In the genomic region with DNA sequence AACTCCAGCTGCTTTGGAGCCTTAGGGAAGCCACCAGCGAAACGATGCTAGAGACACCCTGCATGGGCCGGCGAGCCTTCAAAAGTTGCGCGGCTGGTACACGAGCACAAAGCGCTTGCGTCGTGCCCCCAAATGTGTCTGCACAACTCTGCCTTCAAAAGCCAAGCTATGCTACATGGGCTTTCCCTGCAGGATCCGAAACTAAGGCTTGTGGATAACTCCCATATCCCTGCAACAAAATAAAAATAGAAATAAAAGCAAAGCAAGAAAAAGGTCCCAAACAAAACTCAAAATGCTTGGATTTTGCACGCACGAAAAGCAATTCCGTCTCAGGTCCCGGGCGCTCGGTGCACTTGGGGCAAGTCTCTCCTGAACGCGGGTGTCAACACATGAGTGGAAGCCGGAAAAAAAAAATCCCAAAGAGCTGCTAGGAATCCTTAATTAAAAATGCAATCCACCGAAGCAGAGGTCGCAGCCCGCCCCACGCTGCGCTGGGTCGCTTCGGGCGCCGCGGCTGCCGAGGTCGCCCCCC, we compare ENCODE assay signal across 7 mouse cellular contexts. TPM values are rescaled to one million over a fixed set of nuclear protein-coding genes. Genes with fewer than 3 reads are reported as not detected.
DNase-seq lines count a peak whose midpoint lies in the region; ATAC-seq and TF ChIP-seq lines count a peak whose summit lies in the region.

No protein-coding gene starts in this region.

- H3K27ac ChIP-seq in neural tube, embryonic 11.5 days (ENCODE audit: low read depth, low read length) = peak overlapping the region; percentile 94
- H3K27ac ChIP-seq in embryonic facial prominence, embryonic 14.5 days (replicated peaks; ENCODE audit: low read depth, low read length) = peak overlapping the region; percentile 95
- peak overlapping the region; percentile 98 for H3K27ac ChIP-seq in limb, embryonic 11.5 days (replicated peaks; ENCODE audit: low read depth, low read length)
- H3K27ac ChIP-seq in small intestine, adult 2 months (ENCODE audit: insufficient read depth, low read depth, low read length) = peak overlapping the region; percentile 70

- 0 out of 2 replicates have a peak, but pooled peaks cover 2% of the 10 kb centered on the region for H3K27me3 ChIP-seq in neural tube, embryonic 11.5 days (ENCODE audit: control insufficient read depth, insufficient read depth, low read length)
- no peaks in the 10 kb centered on the region for H3K27me3 ChIP-seq in embryonic facial prominence, embryonic 14.5 days (replicated peaks; ENCODE audit: control insufficient read depth, insufficient read depth, low read length)
- H3K27me3 ChIP-seq in limb, embryonic 11.5 days (ENCODE audit: control insufficient read depth, insufficient read depth, low read length) = no peaks in the 10 kb centered on the region
- no peaks in the 10 kb centered on the region for H3K27me3 ChIP-seq in small intestine, adult 2 months (ENCODE audit: control insufficient read depth, insufficient read depth, low read length)

- no peak for TF ChIP-seq CTCF in small intestine, adult 2 months (IDR thresholded peaks at IDR 0.05; ENCODE audit: extremely low read depth, insufficient read length, insufficient replicate concordance, low read depth, low read length)

- intact Hi-C loops in left cerebral cortex, postnatal 25 days (cut with DNase I) = loop anchor here (2.0 kb wide), 1 partner anchor 63 kb away; no protein-coding TSS in a partner anchor
- intact Hi-C loops in left cerebral cortex, postnatal 10 days (cut with DNase I) = loop anchor here (1.0 to 5.0 kb wide), 2 partner anchors 62 to 66 kb away; no protein-coding TSS in a partner anchor

- ATAC-seq in neural tube, embryonic 11.5 days (ENCODE audit: insufficient read depth, low FRiP score, low TSS enrichment) = no peak
- ATAC-seq in embryonic facial prominence, embryonic 14.5 days (ENCODE audit: low read depth) = no peak
- ATAC-seq in limb, embryonic 11.5 days (ENCODE audit: insufficient number of reproducible peaks, low FRiP score, low TSS enrichment, low read depth) = no peak

- no peak for TF ChIP-seq POLR2A in small intestine, adult 2 months (IDR thresholded peaks at IDR 0.05; ENCODE audit: low read depth, low read length)

- H3K4me1 ChIP-seq in neural tube, embryonic 11.5 days (ENCODE audit: control insufficient read depth, insufficient read depth, low read length) = peaks cover 34% of the 10 kb centered on the region
- H3K4me1 ChIP-seq in embryonic facial prominence, embryonic 14.5 days (ENCODE audit: control insufficient read depth, insufficient read depth, low read length) = peaks cover 23% of the 10 kb centered on the region
- peaks cover 34% of the 10 kb centered on the region for H3K4me1 ChIP-seq in limb, embryonic 11.5 days (ENCODE audit: control insufficient read depth, insufficient read depth, low read length)
- peaks cover 15% of the 10 kb centered on the region for H3K4me1 ChIP-seq in small intestine, adult 2 months (ENCODE audit: control insufficient read depth, insufficient read depth, insufficient read length, low read length)

- H3K4me3 ChIP-seq in neural tube, embryonic 11.5 days (ENCODE audit: low read depth, low read length) = peak overlapping the region; percentile 85
- H3K4me3 ChIP-seq in embryonic facial prominence, embryonic 14.5 days (ENCODE audit: low read depth, low read length) = peak overlapping the region; percentile 95
- H3K4me3 ChIP-seq in limb, embryonic 11.5 days (ENCODE audit: low read depth, low read length) = peak overlapping the region; percentile 88
- peak overlapping the region; percentile 73 for H3K4me3 ChIP-seq in small intestine, adult 2 months (ENCODE audit: low read depth, low read length)

- H3K36me3 ChIP-seq in neural tube, embryonic 11.5 days (ENCODE audit: control insufficient read depth, insufficient read depth, low read length) = no peaks in the 10 kb centered on the region
- no peaks in the 10 kb centered on the region for H3K36me3 ChIP-seq in embryonic facial prominence, embryonic 14.5 days (ENCODE audit: control insufficient read depth, insufficient read depth, low read length)
- no peaks in the 10 kb centered on the region for H3K36me3 ChIP-seq in limb, embryonic 11.5 days (ENCODE audit: control insufficient read depth, insufficient read depth, low read length)
- no peaks in the 10 kb centered on the region for H3K36me3 ChIP-seq in small intestine, adult 2 months (ENCODE audit: control insufficient read depth, insufficient read depth, low read length)

- peak; percentile 58 for DNase-seq in neural tube, embryonic 11.5 days (ENCODE audit: low spot score)
- DNase-seq in neural tube, embryonic 10.5 days (ENCODE audit: extremely low spot score, low spot score) = no peak
- DNase-seq in embryonic facial prominence, embryonic 14.5 days (ENCODE audit: low spot score) = peak; percentile 40
- DNase-seq in limb, embryonic 11.5 days (ENCODE audit: low spot score) = no peak
- DNase-seq in left cerebral cortex, postnatal 25 days (ENCODE audit: low spot score in 2 of 2) = no peak
- no peak for DNase-seq in left cerebral cortex, postnatal 10 days (ENCODE audit: extremely low spot score in 1 of 2, low spot score in 2 of 2)

- 0% methylated on average over 30 of the region's 32 CpGs for WGBS in neural tube, embryonic 11.5 days
- under 1% methylated on average over 24 of the region's 32 CpGs for WGBS in embryonic facial prominence, embryonic 14.5 days
- WGBS in limb, embryonic 11.5 days = under 1% methylated on average over 32 of the region's 32 CpGs
- WGBS in small intestine, adult 2 months = under 1% methylated on average over 32 of the region's 32 CpGs

- H3K9ac ChIP-seq in neural tube, embryonic 11.5 days (ENCODE audit: low read length) = peak overlapping the region; percentile 93
- peak overlapping the region; percentile 98 for H3K9ac ChIP-seq in embryonic facial prominence, embryonic 14.5 days (ENCODE audit: low read depth, low read length)
- H3K9ac ChIP-seq in limb, embryonic 11.5 days (ENCODE audit: low read length) = peak overlapping the region; percentile 99

- no peaks in the 10 kb centered on the region for H3K9me3 ChIP-seq in neural tube, embryonic 11.5 days (ENCODE audit: control insufficient read depth, low read length)
- no peaks in the 10 kb centered on the region for H3K9me3 ChIP-seq in embryonic facial prominence, embryonic 14.5 days (ENCODE audit: control insufficient read depth, low read length)
- no peaks in the 10 kb centered on the region for H3K9me3 ChIP-seq in limb, embryonic 11.5 days (ENCODE audit: control insufficient read depth, low read length)

- peak overlapping the region; percentile 95 for H3K4me2 ChIP-seq in neural tube, embryonic 11.5 days (ENCODE audit: low read depth)
- peak overlapping the region; percentile 95 for H3K4me2 ChIP-seq in embryonic facial prominence, embryonic 14.5 days (ENCODE audit: low read depth, low read length)
- H3K4me2 ChIP-seq in limb, embryonic 11.5 days (ENCODE audit: low read depth, severe bottlenecking) = peak overlapping the region; percentile 94

RNA-seq across cellular contexts. Expression of a gene that starts 0.5 kb away (rescaled TPM):
- polyA plus RNA-seq in neural tube, embryonic 11.5 days (2014; fragmentation: Nextera tagmentation; extraction: Ambion mirVana) = 6.8 and 7.7 TPM in 2 replicates
- polyA plus RNA-seq in embryonic facial prominence, embryonic 14.5 days (2014; fragmentation: Nextera tagmentation; extraction: Ambion mirVana) = 7.9 and 8.8 TPM in 2 replicates
- polyA plus RNA-seq in limb, embryonic 11.5 days (2014; fragmentation: Nextera tagmentation; extraction: Ambion mirVana) = 10.1 and 12.3 TPM in 2 replicates
- polyA plus RNA-seq in small intestine, adult 2 months (2012; rRNA removed) = 45.7 and 90.4 TPM in 2 replicates
- total RNA-seq in left cerebral cortex, postnatal 25 days (2021) = 1 to 10 TPM; 1.4 to 2.2 TPM
- 1 to 10 TPM; 1.6 to 2.0 TPM for total RNA-seq in left cerebral cortex, postnatal 10 days (2021)

Comparison
In these comparisons a context has a peak if more than half of its experiments do, and no peak if none do; other contexts are left out.
1. DNase-seq: peak in neural tube, embryonic 11.5 days (single experiment) and embryonic facial prominence, embryonic 14.5 days (single experiment); none in neural tube, embryonic 10.5 days (single experiment), limb, embryonic 11.5 days (single experiment), left cerebral cortex, postnatal 25 days (0 of 2) and left cerebral cortex, postnatal 10 days (0 of 2).
2. Peak in every context shown above with its lines, with median percentiles within 50 percentile points of each other: H3K27ac ChIP-seq, H3K4me2 ChIP-seq, H3K4me3 ChIP-seq and H3K9ac ChIP-seq.